Mouse (Mus musculus) kidney, adult 2 months (tissue): ENCODE measurements at regions not wholly inside any gene's neighbourhood (a gene's known extent, or its start where the extent isn't known, plus 50 kb on each side); places are given as distances from the start of the nearest gene placed in this dataset.

Source experiments
- CTCF ChIP-seq: fragments of 200-500 bp; conservative IDR thresholded peaks from 2 replicates; pipeline ENCODE4 v1.5.1; 2011; ENCODE audit warnings: low read depth, mild to moderate bottlenecking, control low read depth, low read length, moderate library complexity, mixed read lengths; ENCODE audit not compliant: insufficient read depth, insufficient read length
- POLR2A ChIP-seq: fragments of 200-500 bp; IDR thresholded peaks from one replicate; pipeline ENCODE4 v1.6.1; 2011; ENCODE audit warnings: low read depth, low read length, control low read depth

DNA sequence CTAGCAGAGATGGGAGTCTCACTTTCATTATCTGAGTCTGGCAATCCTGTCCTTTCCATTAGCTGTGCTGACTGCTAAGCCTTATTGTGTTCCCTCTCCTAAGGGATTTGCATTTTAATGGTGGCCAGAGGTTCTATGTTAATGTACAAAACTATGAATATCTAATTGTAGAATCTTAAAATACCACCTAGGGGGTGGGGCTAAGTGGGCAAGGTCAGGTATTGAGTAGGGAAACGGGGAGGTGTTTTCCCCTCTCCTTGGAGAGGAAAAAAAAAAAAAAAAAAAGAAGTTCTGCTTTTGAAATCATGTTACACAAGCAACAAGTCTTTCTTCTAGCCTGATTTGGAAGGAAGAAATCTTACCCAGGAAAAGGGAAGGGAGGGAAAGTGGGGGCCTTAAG lies 106.7 kb upstream of the Gm4791 start:
- TF ChIP-seq POLR2A (no peak), CTCF (no peak)
